Mouse (Mus musculus) common myeloid progenitor, adult 5-6 weeks (primary cell): Measurements from ENCODE around the gene Bcl2l13. TPM values are rescaled to one million over a fixed set of nuclear protein-coding genes. Genes with fewer than 3 reads are reported as not detected.
"Not testable (repeated sequence)": the region's sequence is repeated elsewhere in the genome, so short reads cannot be mapped to it uniquely, and the experiment has no call there.

ENCODE experiments used
- ATAC-seq: replicated peaks from 2 replicates; pipeline ENCODE4 v1.8.0; 2016; ENCODE audit warnings: low read depth, mild to moderate bottlenecking, moderate TSS enrichment, inconsistent platforms; ENCODE audit not compliant: poor library complexity, severe bottlenecking
- total RNA-seq: library from RNA; stranded (forward); fragments of 200-1000, 187-1606 nt; gene quantifications from 2 replicates; pipeline ENCODE4 v1.2.3, GENCODE M21; 2017

Bcl2l13 gene
- total RNA-seq, 1 experiment from 2014 or later, result 25.9 TPM

DNA sequence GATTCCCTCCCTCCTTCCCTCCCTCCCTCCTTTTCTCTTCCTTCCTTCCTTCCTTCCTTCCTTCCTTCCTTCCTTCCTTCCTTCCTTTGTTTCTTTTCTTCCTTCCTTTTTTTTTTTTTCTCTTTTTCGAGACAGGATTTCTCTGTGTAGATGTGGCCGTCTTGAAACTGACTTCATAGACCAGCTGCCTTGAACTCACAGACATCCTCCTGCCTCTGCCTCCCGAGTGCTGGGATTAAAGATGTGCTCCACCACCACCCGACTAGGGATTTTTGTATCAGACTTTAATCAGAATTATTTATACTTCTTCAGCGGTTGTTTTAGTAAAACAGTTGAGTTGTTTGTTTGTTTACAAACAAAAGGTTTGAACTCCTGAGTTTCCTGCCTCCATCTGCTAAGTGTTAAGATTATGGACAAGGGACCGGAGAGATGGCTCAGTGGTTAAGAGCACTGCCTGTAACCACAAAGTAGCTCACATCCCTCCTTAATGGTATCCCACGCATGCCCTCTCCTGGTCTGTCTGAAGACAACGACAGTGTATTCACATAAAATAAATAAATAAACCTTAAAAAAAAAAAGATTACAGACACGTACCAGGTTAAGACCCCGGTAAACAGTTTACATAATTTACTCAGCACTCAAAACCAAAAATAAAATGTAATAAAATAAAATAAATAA lies 12.9 kb upstream of the Bcl2l13 start:
- ATAC-seq, result no peak

DNA sequence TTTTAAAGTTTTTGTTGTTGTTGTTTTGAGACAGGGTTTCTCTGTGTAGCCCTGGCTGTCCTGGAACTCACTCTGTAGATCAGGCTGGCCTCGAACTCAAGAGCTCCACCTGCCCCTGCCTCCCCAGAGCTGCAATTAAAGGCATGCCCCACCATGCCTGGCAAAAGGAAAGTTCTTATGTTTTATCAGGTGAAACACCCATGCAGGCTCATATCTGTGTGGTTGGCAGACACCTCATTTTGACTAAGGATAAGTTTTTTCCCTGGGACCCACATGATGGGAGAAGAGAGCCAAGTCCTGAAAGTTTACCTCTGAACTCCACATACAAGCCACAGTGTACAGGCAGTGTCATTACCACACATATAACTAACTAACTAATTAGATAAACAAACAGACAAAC lies 6.0 kb upstream of the Bcl2l13 start:
- peak; percentile 19; the same call in 1 of the 2 replicates for ATAC-seq

DNA sequence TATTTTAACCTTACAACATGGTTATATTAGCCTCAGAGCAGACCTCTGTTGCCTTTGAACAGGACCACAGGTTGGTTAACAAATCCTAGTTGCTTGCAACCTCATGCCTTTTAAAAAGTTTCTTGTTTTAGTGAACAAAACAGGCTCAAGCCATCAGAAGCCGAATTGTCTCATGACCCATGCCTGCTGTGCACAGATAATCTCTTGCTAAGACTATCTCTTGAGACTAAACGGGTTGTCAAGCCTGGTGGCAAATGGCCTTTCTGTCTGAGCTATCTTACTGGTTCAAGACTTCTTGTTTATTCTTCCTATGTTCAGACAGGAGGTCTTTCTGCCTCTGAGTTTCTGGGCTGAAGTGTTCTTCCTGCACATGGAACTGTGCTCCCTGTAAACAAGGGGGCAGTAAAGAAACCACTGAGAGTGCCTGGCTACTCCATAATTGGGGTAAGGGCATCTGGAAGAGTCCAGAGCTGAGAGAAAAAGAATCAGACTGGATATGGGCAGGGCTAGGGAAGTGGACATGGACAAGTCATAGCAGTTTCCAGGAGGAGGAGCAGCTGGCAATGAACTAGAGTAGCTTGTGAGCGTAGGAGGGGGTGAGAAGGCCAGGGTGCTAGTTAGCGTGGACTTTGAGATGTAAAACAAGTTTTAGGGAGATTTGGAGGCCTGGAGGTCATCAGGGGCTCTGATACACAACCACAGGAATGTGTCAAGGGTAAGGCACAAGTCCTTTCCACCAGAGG lies 5.0 kb upstream of the Bcl2l13 start:
- no peak for ATAC-seq

DNA sequence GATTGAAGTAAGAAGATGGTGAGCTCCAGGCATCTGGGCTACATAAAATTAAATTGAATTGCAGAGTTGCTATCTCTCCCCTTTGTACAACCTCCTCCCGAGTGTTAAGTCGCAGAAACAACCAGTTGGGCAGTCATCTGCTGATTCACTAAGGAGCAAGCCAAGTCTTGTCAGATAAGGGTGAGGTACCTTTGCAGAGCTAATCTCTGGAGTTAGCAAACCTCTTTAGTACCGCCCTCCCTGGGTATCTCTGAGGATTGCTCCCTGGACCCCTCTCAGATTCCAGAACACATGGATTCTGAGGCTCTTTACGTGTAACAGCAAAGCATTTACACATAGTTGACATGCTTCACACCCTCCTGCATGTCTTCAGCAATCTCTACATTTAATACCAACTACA lies 3.9 kb upstream of the Bcl2l13 start:
- ATAC-seq, result no peak

DNA sequence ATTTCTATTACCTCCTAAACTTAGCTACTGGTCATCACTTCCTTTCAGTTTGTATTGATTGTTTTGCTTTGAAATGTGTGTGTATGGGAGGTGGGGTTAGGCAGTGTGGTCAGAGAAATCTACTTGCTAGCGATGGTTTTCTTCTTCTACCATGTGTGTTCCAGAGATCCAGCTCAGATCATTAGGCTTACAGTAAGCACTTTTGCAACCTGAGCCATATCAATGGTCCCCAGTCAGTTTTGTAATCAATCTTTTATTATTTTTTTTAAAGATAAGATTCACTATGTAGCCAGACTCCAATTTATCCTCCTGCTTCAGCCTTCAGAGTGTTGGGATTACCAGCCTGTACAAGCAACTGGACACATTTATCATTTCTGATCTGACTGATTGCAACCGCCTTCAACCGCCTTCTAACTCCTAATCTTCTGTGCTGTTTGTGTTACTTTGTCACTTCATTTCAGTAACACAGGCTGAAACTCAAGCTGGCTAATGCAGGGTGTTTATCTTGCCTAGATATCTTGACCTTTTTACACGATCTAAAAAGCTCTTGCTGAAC lies 1.2 kb upstream of the Bcl2l13 start:
- ATAC-seq, result no peak

DNA sequence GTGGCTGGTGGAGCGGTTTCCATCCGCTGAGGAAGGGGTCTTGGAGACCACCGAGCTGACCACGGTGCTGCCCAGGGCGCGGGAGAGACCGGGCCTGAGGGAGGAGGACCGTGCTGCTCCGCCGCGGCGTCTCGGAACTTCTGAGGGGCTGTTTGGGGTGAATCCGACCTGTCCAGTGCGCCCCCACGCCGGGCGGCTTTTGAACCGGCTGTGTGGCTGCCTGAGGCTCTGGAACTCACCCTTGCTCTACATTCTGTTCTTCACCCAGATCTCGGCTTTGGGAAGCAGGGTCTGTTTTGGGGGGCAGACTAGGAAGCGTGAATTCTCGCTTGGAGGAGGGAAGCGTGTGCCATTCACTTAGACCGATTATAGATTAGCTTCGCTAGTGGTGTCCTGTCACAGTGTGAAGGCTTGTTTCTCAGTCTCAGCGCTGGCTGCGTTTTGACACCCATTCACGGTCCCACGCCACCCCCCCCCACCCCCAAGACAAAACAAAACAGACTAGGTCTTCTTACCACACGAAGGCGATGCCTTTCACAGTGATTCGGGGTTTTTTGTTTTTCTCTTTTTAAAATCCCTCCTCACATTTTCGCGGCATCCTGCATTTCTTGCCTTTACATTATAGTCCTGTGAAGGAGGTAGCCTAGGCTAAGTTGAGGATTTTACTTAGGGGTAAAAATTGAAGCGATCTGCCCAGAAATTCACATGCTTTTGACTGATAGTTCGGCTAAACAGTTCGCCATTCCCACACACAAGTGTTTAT lies 558 bp downstream of the Bcl2l13 start:
- 0 out of 2 replicates have a peak, but pooled peaks have one; percentile 7 for ATAC-seq

GRCm38 (mm10) chr6:120837152-120837530 lies 1.1 kb downstream of the Bcl2l13 start:
- ATAC-seq, result no peak

- ATAC-seq, result no peak
These were observed 4.2 kb downstream of the Bcl2l13 start for GRCm38 (mm10) chr6:120840258-120840657.

DNA sequence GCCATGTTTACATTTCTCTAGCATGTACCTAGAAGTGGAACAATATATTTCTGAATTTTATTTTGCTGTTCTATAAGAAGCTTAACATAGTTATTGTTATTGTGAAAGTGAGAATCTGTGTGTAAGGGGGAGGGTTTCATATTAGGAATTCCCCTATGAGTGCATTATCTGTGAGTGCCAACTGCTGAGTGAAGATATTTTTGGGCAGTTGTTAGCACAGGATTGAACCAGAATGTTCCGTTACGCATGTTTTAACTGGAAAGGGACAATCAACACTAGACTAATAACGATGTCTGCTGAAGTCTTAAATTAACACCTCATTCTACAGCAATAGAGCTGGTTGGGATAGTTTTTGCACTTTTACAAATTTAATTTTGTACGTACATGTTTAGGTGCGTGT lies 5.7 kb downstream of the Bcl2l13 start:
- peak; percentile 42; the same call in 1 of the 2 replicates for ATAC-seq

- not testable (repeated sequence) for ATAC-seq
These were observed 14.7 kb downstream of the Bcl2l13 start for GRCm38 (mm10) chr6:120850720-120851119.

DNA sequence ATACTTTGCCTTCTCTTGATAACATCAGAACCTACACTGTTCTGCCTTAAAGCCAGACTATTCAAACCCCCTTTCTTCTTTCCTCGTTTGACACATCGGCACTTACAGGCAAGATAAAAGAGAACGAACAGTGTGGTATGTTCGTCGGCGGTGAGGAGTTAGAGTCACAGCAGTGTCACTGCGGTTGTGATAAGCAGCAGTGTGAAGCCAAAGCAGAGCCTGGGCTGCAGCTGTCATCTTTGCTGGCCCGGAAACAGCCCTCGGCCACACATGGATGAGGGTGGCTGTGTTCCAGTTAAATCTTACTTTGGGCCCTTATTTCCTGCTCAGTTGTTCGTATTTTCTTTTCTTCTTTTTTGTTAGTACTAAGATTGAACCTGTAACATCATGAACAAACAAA lies 18.4 kb downstream of the Bcl2l13 start:
- ATAC-seq, result peak; percentile 69

- ATAC-seq, result no peak
These were observed 22.3 kb downstream of the Bcl2l13 start for GRCm38 (mm10) chr6:120858217-120858711.

DNA sequence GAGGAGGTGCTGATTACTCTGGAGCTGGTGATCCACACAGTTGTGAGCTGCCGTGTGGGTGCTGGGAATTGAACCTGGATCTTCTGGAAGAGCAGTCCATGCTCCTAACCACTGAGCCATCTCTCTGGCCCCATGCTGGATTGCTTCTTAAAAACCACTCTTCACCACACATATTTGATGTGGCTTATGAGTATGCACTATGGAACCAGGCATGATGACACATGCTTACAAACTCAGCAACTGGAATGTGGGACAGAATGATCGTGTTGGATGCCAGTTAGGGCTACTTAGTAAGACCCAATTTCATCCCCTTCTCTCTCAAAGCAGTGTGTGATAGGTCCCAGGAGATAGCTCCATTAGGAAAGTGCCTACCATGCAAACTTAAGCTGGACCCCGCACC lies 24.1 kb downstream of the Bcl2l13 start:
- ATAC-seq, result no peak

GRCm38 (mm10) chr6:120866051-120866814 lies 30.2 kb downstream of the Bcl2l13 start:
- peak; percentile 92 for ATAC-seq

DNA sequence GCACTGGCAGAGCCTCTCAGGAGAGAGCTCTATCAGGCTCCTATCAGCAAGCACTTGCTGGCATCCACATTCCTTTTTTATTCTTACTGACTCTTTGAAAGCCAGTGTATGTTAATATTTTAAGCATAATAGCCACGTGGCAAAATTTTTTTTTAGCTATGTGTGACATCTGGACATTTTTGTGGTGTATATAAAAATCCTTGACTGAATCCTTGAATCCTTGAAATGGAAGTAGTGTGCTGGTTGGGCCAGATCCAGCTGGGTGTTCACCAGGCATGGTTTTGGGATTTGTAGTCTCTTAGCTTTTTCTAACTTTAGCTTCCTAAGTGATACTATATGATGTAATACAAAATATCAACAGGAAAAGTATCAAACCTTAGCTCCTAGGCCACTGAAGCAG lies 32.8 kb downstream of the Bcl2l13 start:
- ATAC-seq, result no peak

DNA sequence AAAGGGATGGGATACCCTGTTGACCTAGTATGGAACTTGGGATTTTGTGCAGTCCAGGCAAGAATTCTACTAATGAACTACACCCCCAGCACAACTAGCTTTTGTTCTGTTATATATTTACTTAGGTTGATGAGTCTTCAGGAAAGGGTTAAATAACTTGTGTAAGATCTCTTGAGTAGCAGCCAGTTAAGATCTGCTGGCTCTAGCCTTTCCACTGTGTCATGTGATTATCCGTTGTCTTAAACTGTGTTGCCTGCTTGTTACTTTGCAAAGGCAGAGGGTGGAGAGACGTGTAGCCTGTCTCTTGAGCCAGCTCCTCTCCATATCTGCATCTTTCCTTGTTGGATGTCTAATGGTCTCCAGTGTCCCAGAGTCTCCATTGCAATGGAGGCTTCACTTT lies 35.3 kb downstream of the Bcl2l13 start:
- ATAC-seq, result no peak

GRCm38 (mm10) chr6:120873874-120874273 lies 37.9 kb downstream of the Bcl2l13 start:
- peak; percentile 82 for ATAC-seq

DNA sequence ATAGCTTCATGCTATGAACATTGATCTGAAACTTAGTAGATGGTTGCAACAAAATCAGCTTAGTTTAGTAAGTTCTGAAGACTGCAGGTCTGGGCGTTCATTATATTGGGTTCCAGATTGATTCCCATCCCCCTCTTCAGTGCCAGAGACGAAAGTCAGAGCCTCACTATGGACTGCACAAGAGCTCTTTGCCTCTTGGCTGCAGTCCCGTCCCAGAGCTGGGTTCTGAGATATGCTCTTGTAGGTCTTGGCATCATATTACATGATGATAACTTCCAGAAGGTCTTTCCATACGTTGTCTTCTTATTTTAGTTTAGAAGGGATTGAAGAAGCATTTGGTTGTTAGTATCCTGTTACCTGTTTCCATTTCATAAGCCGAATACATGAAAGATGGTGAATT lies 43.0 kb downstream of the Bcl2l13 start:
- ATAC-seq, result no peak

- no peak for ATAC-seq
These were observed 48.4 kb downstream of the Bcl2l13 start for GRCm38 (mm10) chr6:120884436-120884835.

DNA sequence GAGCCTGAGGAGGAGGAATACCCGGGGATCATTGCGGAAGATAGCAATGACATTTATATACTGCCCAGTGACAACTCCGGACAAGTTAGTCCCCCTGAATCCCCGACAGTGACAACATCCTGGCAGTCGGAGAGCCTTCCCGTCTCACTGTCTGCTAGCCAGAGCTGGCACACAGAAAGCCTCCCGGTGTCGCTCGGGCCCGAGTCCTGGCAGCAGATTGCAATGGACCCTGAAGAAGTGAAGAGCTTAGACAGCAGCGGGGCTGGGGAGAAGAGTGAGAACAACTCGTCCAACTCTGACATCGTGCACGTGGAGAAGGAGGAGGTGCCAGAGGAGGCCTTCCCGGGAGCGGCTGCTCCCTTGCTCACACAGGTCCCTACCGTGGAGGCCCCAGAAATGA lies 50.7 kb downstream of the Bcl2l13 start:
- no peak for ATAC-seq
